Mouse (Mus musculus): Measurements from ENCODE around the gene Olfr780.
"Not testable (repeated sequence)": the region's sequence is repeated elsewhere in the genome, so short reads cannot be mapped to it uniquely, and the experiment has no call there.

GRCm38 (mm10) chr10:129356496-129356895, 38.6 kb downstream of the Olfr780 start:
- TF ChIP-seq EP300, CTCF (IDR thresholded peaks at IDR 0.05; ENCODE audit: low read depth): not testable (repeated sequence)
